Mouse (Mus musculus) lung, postnatal 0 days (tissue): Measurements from ENCODE around the gene Etv6.

ENCODE experiments used
- CTCF ChIP-seq: IDR thresholded peaks from 2 replicates; pipeline ENCODE4 v1.5.1; 2016; ENCODE audit warnings: antibody characterized with exemption, mild to moderate bottlenecking
- EP300 ChIP-seq: IDR thresholded peaks from 2 replicates; pipeline ENCODE4 v1.6.1; 2016; ENCODE audit warnings: antibody characterized with exemption, mild to moderate bottlenecking, control low read depth

DNA sequence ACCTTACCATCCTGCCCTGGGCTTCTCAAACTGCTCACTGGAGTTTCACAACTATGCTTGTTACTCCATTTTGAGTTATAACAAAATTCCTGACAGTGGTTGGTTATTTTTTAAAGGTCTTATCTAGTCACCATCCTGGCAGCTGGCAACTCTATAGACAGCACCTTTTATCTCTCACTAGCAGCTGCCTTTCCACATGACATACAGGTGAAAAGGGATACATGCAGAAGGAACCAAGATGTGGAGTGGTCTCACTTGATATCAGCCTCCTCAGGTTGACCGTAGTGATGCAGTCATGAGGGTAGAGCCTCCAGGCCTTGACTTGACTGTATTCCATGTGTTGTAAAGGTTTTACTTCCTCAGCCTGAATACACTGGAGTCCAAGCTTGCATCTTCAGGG lies 74.2 kb downstream of the Etv6 start:
- TF ChIP-seq CTCF: no peak
- no peak for TF ChIP-seq EP300
